Mouse (Mus musculus) megakaryocyte, adult 5-6 weeks (primary cell): ENCODE results near the gene Cd48. TPM values are rescaled to one million over a fixed set of nuclear protein-coding genes. Genes with fewer than 3 reads are reported as not detected.

ENCODE experiments used
- ATAC-seq: 2 replicates; pipeline ENCODE4 v1.8.0; 2016; ENCODE audit warnings: mild to moderate bottlenecking, inconsistent platforms; ENCODE audit not compliant: poor library complexity, severe bottlenecking
- total RNA-seq, 2 experiments: library from RNA; stranded (forward) in 1 of 2; stranded (reverse) in 1 of 2; fragments of 153-499, 151-499 nt in 1 of 2; fragments of 221-1000, 200-1000 nt in 1 of 2; gene quantifications; 2 replicates each; pipeline versions ENCODE4 v1.2.3 to v1.2.4; 2015 to 2017

The Cd48 gene
- total RNA-seq (2015) (528 and 600 TPM in 2 replicates), total RNA-seq (2017) (243 and 278 TPM in 2 replicates)

DNA sequence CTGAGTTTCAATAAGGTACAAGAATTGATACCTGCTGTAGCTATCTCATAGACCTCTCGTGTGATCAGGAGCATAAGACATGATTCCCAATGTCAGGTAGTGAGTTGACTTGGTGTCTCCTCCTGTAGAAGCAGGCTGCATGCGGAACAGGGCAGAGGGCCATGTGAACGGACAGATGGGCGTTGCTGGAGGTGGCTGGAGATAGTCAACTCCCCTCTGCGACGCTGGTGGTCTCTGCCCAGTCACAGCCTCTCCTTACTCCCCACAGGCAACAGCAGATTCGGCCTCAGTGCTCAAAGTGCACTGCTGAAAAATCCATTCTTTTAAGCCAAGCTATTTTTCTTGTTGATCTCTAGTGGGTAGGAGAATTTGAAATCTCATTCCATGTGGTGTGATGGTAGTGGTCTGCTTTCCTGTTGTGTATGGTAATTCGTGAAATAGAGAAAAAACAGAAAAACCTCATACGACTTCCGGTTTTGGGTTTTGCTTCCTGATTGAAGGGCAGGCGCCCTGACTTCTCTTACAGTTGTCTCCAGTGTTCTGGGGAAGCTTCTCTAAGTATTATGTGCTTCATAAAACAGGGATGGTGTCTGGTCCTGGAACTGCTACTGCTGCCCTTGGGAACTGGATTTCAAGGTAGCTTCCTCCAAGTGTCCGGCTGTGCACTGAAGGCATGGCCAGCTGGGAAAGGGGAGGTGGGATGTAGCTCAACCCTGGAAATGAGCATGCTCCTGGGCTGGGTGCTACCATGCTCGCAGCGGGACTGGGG, at the start of gene Cd48:
TSS of gene Cd48 (plus strand) at position 479 of the 769 bp plus-strand sequence.
- ATAC-seq: peak; percentile 62

DNA sequence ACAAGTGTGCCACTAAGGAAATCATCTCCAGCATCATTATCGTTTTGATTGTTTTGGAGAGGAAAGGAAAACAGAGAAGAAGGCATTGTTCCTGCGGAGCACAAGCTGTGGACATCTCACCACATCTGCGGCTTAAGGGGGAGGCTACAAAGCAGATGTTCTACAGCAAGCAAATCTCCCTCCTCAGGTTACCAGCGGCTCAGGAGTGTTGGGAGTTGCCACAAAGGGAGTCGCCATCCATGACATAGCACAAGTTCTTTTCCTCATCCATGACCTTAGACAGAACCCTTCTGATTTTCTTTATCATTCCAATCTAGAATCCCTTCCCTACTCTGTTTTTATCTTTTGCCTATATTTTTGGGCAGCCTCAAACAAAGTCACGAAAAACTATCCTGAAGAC, 46.1 kb upstream of the Cd48 start:
- ATAC-seq: no peak

- ATAC-seq: peak; percentile 88
These were observed 44.7 kb upstream of the Cd48 start for GRCm38 (mm10) chr1:171637101-171637500.

- ATAC-seq: no peak
These were observed 43.1 kb upstream of the Cd48 start for GRCm38 (mm10) chr1:171638686-171639085.

DNA sequence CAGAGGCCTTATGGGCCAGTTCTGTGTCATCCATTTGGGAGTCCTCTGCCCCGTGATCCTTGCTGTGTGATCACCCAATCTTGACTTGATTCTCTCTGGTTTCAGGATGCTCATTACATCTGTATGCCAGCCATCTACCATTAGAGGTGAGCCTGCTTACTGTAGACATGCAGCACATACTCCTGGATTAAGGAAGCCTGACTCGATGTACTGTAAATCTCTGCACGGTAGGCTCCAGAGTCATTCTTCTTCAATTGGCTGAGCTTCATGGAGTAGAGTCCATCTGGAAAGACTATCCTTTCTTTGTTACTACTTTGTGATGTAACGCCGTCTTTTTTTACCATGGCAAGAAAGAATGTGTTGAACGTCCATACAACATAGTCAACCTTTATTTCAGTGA, 41.0 kb upstream of the Cd48 start:
- ATAC-seq: no peak

DNA sequence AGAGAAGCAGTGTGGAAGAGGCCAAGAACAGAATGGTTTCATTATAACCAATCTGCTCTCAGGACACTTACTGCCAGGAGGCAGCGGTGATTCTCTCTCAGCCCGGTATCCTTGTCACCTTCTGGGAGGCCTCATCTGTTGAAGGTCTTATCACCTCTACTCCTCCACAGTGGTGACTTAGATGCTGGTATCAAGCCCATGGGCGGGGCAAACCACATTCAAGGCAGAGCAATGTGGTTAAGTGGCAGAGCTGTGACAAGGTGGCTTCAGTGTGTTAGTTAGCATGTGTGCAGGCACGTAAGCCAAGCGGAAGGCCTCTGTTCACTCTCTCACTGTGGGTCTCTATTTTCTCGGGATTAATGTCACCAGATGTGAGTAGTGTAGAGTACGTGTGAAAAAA, 38.2 kb upstream of the Cd48 start:
- peak; percentile 62 for ATAC-seq

- ATAC-seq: peak; percentile 72
These were observed 35.3 kb upstream of the Cd48 start for GRCm38 (mm10) chr1:171646429-171646940.

GRCm38 (mm10) chr1:171647716-171648115, 34.1 kb upstream of the Cd48 start:
- ATAC-seq: no peak

DNA sequence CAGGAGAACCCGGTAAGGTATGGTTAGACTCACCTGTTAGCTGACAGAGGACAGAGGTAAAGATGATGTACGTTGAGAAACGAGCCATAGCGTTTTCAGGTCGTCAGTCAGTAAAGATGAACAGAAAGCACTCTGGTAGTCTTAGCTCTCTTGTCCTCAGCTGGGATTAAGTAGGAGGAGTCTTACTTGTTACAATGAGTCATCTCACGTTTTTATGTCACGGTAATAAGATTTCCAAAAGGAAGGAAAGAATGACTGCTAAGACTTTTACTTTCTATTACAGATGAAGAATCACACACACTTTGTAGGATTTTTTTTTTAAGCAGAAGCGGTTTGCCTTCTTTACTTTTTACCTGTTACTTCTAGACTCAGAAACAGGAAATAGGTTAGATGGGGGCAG, 33.0 kb upstream of the Cd48 start:
- no peak for ATAC-seq

DNA sequence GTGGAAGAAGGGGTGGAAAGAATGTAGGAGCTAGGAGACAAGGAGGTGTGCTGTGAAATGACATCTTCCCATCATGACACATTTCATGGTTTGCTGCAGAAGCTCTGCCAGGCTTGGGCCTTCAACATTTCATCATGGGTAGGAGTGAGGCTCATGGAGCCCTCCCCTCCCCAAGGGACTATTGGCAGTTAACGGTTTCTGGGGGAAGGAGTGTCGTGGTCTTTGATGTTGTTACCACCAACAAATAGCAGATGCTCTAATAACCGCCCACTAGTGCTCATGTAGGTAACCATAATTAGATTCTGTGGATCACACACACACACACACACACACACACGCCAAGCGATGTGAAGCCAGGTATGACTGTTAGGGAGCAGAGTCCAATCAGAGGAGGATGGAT, 29.1 kb upstream of the Cd48 start, which contains the start of gene Slamf7:
TSS of gene Slamf7 (minus strand) at position 302 of the 400 bp plus-strand sequence.
- no peak for ATAC-seq

- ATAC-seq: peak; percentile 35
These were observed 23.2 kb upstream of the Cd48 start for GRCm38 (mm10) chr1:171658561-171658991.

DNA sequence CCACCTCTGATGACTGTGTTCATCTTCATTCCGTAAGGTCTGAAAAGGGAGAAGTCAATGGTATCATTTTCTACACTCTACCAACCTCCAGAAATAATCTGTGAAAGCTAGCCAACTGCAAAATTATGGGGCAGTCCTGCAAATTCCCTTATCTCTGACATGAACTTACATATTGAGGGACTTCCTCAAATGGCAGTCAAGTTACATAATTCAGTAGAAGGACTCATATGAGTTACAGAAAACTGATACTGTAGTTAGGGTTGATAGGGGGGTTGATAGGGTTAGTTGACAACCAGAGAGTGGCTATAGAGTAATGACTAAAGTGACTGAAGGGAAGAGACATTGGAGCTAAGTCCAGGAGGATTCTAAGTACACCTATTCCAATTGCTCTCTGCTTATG, 21.4 kb upstream of the Cd48 start:
- ATAC-seq: peak; percentile 49

DNA sequence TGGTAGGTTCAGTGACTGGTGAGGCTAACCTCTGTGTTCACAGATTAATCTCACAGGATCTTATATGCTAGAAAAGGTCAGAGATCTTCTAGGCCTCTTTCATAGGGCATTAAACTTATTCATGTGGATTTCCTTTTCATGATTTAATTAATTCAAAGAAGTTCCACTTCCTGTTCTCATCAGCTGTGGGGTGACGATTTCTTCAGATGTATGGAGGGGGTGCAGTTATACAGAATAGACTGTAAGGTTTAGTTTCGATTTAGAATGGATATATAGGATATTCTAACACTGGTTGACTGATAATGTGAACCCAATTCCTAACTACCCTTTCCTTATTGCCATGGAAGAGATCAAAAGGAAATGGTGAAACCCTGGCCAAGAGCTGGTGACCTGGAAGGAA, 20.3 kb upstream of the Cd48 start:
- peak; percentile 43; the same call in 1 of the 2 replicates for ATAC-seq

DNA sequence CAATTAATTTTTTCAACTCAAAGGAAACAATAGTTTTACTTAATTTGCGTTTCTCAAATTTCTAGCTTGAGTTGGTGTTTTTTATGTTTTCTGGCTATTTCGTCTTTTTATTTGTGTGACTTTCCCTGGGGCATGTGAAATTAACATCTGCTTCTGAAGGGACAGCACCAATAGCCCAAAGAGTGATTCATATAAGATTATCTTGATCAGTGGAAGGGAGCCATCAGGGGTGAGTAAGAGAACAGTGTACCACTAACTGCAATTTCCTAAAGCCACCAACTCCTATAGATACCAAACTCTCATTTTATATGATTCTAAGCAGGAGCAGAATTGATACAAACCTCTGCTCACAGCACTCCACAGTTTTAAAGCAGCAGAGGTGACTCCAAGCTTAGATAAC, 18.1 kb upstream of the Cd48 start:
- no peak for ATAC-seq

DNA sequence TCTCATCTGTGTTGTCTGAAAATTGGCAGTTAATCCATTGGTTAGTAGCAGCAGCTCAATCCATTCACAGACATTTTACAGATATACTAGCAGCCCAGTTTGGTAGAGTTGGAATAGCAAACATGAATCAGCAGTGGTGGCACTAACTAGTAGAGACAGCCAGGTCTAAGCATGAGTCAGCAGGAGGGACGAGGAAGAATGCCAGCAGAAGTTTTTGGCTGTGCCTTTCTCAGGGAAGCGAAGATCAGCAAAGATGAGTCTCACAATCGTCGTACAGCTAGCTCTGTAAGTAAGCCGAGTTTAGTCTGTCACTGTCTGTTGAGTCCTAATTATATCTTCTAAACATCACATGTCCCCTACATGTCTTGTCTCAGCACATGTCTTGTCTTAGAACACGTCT, 15.5 kb upstream of the Cd48 start:
- no peak for ATAC-seq

DNA sequence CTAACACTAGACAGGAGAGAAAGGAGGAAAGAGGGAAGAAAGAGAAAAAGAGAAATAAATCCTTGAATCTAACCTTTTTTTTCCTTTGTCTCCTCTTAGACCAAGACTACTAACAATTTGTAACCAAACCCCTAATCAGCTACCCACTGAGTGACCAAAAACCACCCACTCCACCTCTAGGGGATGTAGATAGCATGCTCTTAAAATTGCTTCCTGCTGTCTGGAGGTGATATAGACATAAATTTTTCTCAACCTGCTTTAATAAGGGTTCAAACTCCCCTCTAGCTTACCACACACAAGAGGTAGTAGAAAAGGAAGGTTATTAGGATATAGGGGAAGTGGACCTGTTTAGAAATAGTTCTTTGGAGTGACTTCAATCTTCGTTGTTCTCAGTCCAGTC, 14.6 kb upstream of the Cd48 start:
- ATAC-seq: no peak

DNA sequence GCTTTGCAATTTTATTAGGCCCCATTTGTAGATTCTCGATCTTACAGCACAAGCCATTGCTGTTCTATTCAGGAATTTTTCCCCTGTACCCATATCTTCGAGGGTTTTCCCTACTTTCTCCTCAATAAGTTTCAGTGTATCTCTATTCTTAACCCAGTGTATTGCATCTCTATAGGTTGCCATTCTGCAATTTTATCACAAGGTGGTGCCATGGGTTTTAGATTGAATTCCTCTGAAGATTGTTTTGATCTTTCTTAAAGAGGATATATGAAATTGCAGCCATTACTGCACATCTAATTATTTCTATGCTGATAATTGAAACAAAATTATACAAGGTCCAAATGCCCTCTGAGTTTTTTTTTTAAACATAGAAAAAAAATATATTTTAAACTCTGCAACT, 9.4 kb upstream of the Cd48 start:
- peak; percentile 57; the same call in 1 of the 2 replicates for ATAC-seq

GRCm38 (mm10) chr1:171672854-171673475, 8.8 kb upstream of the Cd48 start:
- peak; percentile 75 for ATAC-seq

- no peak for ATAC-seq
These were observed 7.3 kb upstream of the Cd48 start for GRCm38 (mm10) chr1:171674467-171674866.

DNA sequence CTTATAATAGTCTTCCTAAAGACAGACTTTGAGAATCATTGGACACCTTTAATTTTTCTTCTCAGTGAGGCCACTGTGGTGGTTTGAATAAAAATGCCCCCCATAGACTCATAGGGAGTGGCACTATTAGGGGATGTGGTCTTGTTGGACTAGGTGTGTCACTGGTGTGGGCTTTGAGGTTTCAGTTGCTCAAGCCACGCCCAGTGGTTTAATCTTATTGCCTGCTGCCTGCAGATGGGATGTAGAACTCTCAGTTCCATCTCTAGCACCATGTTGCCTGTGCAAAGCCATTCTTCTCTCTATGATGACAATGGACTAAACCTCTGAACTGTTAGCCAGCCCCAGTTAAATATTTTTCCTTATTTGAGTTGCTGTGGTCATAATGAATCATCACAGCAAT, 4.1 kb upstream of the Cd48 start:
- peak; percentile 43 for ATAC-seq

- peak; percentile 80 for ATAC-seq
These were observed 800 bp upstream of the Cd48 start for GRCm38 (mm10) chr1:171681009-171681408.

DNA sequence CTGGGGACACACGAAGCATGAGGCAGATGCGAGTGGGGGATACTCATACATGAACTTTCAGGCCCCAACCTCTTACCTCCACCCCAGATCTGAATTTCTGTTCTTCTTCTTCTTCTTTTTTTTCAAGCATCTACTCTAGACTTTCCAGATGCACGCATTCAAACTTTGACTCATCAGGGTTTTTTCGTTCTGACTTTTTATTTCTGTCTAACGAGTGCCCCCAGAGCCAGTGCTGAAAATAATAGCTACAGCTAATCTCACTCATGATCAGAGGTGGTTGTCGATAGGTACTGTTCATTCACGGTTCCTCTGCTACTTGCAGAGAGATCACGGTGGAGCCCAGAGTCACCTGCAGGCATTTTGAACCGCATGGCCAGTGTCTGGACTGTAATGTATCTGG, 3.1 kb downstream of the Cd48 start:
- no peak for ATAC-seq
